Mouse (Mus musculus): ENCODE measurements around the gene Alox15. TPM values are rescaled to one million over a fixed set of nuclear protein-coding genes. Genes with fewer than 3 reads are reported as not detected.

Gene Alox15
- polyA plus RNA-seq, 1 experiment from 2014 or later, result not detected

DNA sequence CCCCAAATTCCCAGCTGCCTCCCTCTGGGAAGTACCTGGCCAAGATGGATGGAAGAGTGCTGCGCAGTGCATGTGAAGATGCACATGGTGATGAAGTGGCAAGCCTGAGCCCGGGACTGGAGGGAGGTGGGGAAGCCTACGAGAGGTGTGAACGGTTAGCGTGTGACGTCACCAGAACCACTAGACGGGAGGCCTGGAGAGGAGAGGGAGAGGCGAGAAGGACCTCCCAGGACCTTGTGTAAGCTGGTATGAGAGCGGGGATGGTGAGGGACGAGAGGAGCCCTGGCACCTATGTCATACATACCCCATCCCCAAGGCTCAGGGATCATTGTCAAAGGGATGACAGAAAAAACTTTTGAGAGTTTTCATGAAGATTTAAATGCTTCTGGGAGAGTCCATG lies 6.8 kb downstream of the Alox15 start:
- Histone ChIP-seq H3K36me3 (ENCODE audit: inconsistent target) (no peaks in the 10 kb centered on the region), H3K4me3 (ENCODE audit: inconsistent target) (no peak overlapping the region), H3K79me2 (ENCODE audit: inconsistent target) (no peaks in the 10 kb centered on the region), H3K27ac (no peak overlapping the region)
- 88% methylated on average over 9 of the region's 10 CpGs for WGBS (ENCODE audit: missing documents)

DNA sequence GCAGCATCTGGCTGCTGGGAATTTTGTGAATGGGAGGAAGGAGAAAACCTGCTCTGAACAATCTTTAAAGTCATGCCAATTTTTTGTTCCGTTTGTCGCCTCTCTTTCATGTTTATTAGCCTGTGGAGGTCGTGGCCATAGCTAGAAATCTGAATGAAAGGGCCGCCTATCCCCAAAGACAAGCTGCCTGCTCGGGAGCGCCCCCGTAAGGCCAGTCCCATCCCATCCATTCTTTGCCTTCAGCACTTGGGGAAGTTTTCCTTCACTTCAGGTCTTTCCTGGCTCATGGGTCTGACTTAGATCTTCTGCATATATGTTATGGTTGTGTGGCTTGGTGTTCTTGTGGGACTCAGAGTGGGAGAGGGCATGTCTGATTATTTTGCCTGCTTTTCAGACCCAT lies 12.3 kb downstream of the Alox15 start:
- H3K27ac ChIP-seq, result no peak overlapping the region
- no peaks in the 10 kb centered on the region for H3K79me2 ChIP-seq (ENCODE audit: inconsistent target)
- H3K36me3 ChIP-seq (ENCODE audit: inconsistent target), result no peaks in the 10 kb centered on the region
- WGBS (ENCODE audit: missing documents), result 69% methylated on average over 7 of the region's 7 CpGs
- no peak overlapping the region for H3K4me3 ChIP-seq (ENCODE audit: inconsistent target)

DNA sequence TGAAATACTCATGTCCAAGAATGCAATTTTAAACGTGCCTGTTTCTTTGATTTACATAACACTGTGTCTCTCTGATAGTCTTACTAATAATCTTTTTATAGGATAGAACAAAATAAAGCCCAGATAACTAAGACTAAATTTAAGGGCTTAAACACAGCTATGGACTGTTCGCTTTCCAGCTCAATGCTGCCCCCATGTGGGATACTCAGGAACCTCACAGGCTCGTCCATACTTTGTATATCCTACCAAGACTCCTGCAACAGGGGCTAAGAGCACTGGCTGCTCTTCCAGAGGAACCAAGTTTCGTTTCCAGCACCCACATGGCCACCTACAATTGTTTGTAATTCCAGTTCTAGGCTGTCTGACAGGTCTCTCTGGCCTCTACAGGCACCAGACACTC lies 17.4 kb downstream of the Alox15 start:
- 31% methylated on average over 4 of the region's 4 CpGs for WGBS (ENCODE audit: missing documents)
- H3K4me3 ChIP-seq (ENCODE audit: inconsistent target), result no peak overlapping the region
- no peak overlapping the region for H3K27ac ChIP-seq
- H3K36me3 ChIP-seq (ENCODE audit: inconsistent target), result no peaks in the 10 kb centered on the region
- H3K79me2 ChIP-seq (ENCODE audit: inconsistent target), result no peaks in the 10 kb centered on the region

DNA sequence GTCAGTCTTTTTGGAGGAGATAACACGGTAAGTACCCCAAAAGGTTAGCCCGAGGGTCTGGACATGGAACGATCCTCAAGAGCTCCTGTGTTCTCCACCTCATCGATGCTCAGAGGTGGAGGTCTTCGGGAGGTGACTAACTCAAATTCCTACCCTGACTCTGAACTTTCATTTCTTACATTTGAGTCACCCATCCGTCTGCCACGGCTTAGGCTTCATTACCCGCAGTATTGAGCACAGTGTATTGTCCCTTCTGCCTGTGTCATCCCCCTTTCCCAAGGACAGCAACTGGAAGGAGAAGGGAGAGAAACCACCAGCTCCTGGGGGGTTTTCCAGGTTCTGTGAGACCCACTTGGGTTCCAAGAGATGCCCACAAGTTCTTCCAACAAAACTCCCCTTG lies 27.1 kb downstream of the Alox15 start:
- Histone ChIP-seq H3K4me3 (ENCODE audit: inconsistent target) (no peak overlapping the region), H3K79me2 (ENCODE audit: inconsistent target) (no peaks in the 10 kb centered on the region), H3K27ac (no peak overlapping the region), H3K36me3 (ENCODE audit: inconsistent target) (no peaks in the 10 kb centered on the region)
- WGBS (ENCODE audit: missing documents), result 93% methylated on average over 8 of the region's 8 CpGs

GRCm38 (mm10) chr11:70322528-70322927 lies 29.3 kb downstream of the Alox15 start, which contains the start of gene Alox12e:
TSS of gene Alox12e (minus strand) at chr11:70322628.
- Histone ChIP-seq H3K4me3 (ENCODE audit: inconsistent target) (no peak within 1 kb of the TSS), H3K79me2 (ENCODE audit: inconsistent target) (no peaks in the 10 kb centered on the region), H3K36me3 (ENCODE audit: inconsistent target) (no peaks in the 10 kb centered on the region), H3K27ac (no peak within 1 kb of the TSS)
- WGBS (ENCODE audit: missing documents), result 36% methylated on average over 7 of the region's 7 CpGs

GRCm38 (mm10) chr11:70321664-70322063 lies 30.2 kb downstream of the Alox15 start:
- Histone ChIP-seq H3K36me3 (ENCODE audit: inconsistent target) (no peaks in the 10 kb centered on the region), H3K79me2 (ENCODE audit: inconsistent target) (no peaks in the 10 kb centered on the region), H3K4me3 (ENCODE audit: inconsistent target) (no peak overlapping the region), H3K27ac (no peak overlapping the region)
- 11% methylated on average over 15 of the region's 15 CpGs for WGBS (ENCODE audit: missing documents)

- no peak overlapping the region for H3K4me3 ChIP-seq (ENCODE audit: inconsistent target)
- H3K27ac ChIP-seq, result no peak overlapping the region
- H3K79me2 ChIP-seq (ENCODE audit: inconsistent target), result no peaks in the 10 kb centered on the region
- no peaks in the 10 kb centered on the region for H3K36me3 ChIP-seq (ENCODE audit: inconsistent target)
- 78% methylated on average over 12 of the region's 12 CpGs for WGBS (ENCODE audit: missing documents)
Observed at GRCm38 (mm10) chr11:70319614-70320013, 32.2 kb downstream of the Alox15 start.

DNA sequence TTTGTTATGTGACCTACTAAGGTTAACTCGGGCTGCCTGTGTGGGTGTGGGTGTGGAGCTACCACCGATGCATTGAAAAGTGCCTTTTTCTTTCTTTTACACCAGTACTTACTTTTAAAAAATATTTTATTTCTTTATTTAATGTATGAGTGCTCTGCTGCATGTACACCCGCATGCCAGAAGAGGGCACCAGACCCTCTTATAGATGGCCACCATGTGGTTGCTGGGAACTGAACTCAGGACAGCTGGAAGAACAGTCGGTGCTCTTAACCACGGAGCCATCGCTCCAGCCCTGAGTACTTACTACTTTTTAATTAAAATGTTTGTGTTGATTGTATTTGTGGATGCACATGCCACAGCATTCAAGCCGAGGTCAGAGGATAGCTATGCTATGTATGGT lies 38.0 kb downstream of the Alox15 start:
- no peak overlapping the region for H3K27ac ChIP-seq
- no peak overlapping the region for H3K4me3 ChIP-seq (ENCODE audit: inconsistent target)
- H3K79me2 ChIP-seq (ENCODE audit: inconsistent target), result no peaks in the 10 kb centered on the region
- no peaks in the 10 kb centered on the region for H3K36me3 ChIP-seq (ENCODE audit: inconsistent target)
- WGBS (ENCODE audit: missing documents), result 32% methylated on average over 7 of the region's 7 CpGs

DNA sequence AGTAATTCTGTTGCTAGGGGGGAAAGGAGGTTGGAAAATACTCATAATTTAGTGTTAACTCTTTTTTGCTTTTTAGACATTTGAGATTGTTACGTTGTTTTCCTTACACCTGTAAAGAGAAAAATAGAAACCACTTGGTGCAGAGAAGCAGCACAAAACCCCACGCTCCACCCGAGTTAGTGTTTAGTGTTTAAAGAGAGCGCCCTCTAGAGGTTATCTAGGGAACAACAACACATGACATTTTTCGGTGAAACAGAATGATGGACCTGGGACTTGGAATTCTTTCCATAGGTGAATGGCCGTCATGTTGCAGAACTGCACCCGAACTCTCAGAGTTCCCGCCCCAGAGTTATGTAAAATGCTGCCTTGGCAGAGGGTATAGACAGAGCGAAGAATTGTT lies 42.5 kb downstream of the Alox15 start:
- WGBS (ENCODE audit: missing documents), result 12% methylated on average over 9 of the region's 9 CpGs
- H3K36me3 ChIP-seq (ENCODE audit: inconsistent target), result no peaks in the 10 kb centered on the region
- H3K79me2 ChIP-seq (ENCODE audit: inconsistent target), result no peaks in the 10 kb centered on the region
- H3K4me3 ChIP-seq (ENCODE audit: inconsistent target), result no peak overlapping the region
- H3K27ac ChIP-seq, result no peak overlapping the region

- Histone ChIP-seq H3K4me3 (ENCODE audit: inconsistent target) (no peak overlapping the region), H3K79me2 (ENCODE audit: inconsistent target) (no peaks in the 10 kb centered on the region), H3K27ac (no peak overlapping the region), H3K36me3 (ENCODE audit: inconsistent target) (no peaks in the 10 kb centered on the region)
- WGBS (ENCODE audit: missing documents), result no CpG with 5 or more reads among the region's 2 CpGs
Observed at GRCm38 (mm10) chr11:70308296-70308695, 43.5 kb downstream of the Alox15 start.

- H3K79me2 ChIP-seq (ENCODE audit: inconsistent target), result no peaks in the 10 kb centered on the region
- no peak overlapping the region for H3K27ac ChIP-seq
- no peak overlapping the region for H3K4me3 ChIP-seq (ENCODE audit: inconsistent target)
- H3K36me3 ChIP-seq (ENCODE audit: inconsistent target), result no peaks in the 10 kb centered on the region
- WGBS (ENCODE audit: missing documents), result 2% methylated on average over 7 of the region's 7 CpGs
Observed at GRCm38 (mm10) chr11:70306159-70306558, 45.7 kb downstream of the Alox15 start.

DNA sequence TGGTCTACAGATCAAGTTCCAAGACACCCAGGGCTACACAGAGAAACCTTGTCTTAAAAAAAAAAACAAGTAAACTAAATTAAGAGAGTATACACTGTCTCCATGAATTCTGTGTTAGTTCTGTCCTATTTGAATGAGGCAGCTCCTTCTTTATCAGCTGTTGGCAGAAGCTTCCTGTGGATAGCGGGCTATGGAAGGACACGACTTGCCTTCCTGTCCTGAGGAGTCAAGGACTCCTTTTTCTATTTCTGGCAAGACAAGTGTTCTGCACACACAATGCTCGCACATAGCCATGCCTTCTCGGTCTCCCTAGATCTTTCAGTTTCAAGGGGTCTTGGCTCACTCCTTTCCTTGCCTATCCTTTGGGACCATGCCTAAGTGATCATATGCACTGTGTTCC lies 49.5 kb downstream of the Alox15 start:
- no peak overlapping the region for H3K27ac ChIP-seq
- H3K79me2 ChIP-seq (ENCODE audit: inconsistent target), result no peaks in the 10 kb centered on the region
- WGBS (ENCODE audit: missing documents), result 63% methylated on average over 4 of the region's 4 CpGs
- H3K4me3 ChIP-seq (ENCODE audit: inconsistent target), result no peak overlapping the region
- no peaks in the 10 kb centered on the region for H3K36me3 ChIP-seq (ENCODE audit: inconsistent target)

DNA sequence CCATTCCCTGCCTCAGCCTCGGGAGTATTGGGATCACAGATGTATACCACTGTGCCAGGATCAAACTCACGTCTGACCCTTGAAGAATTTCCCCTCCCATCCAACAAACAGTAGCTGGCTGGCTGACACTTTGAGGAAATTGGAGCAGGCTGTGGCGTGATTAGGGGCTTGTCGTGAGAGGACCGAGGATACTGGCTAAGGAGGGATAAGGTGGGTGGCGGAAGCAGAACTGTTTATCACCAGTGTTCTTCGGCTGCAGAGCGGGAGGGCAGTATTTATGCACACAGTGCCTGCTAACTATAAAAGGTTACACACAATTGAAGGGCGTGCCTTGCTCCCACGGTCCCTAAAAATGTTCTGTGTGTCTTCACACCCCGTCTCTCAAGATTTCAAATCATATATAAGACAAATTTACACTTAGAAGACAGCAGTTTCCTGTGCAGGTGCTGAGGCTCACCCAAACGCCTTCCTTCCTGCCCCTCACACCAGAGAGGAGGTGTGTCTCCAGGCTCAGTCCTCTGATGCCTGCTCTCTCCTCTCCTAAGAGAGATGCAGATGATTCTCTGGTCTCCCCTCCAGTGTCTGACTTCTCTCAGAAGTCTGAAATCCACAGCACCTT lies 53.9 kb downstream of the Alox15 start:
- Histone ChIP-seq H3K79me2 (ENCODE audit: inconsistent target) (no peaks in the 10 kb centered on the region), H3K4me3 (ENCODE audit: inconsistent target) (no peak overlapping the region), H3K36me3 (ENCODE audit: inconsistent target) (no peaks in the 10 kb centered on the region), H3K27ac (no peak overlapping the region)
- WGBS (ENCODE audit: missing documents), result 20% methylated on average over 12 of the region's 12 CpGs

- H3K27ac ChIP-seq, result no peak overlapping the region
- H3K4me3 ChIP-seq (ENCODE audit: inconsistent target), result no peak overlapping the region
- WGBS (ENCODE audit: missing documents), result 65% methylated on average over 4 of the region's 4 CpGs
- no peaks in the 10 kb centered on the region for H3K79me2 ChIP-seq (ENCODE audit: inconsistent target)
- H3K36me3 ChIP-seq (ENCODE audit: inconsistent target), result no peaks in the 10 kb centered on the region
Observed at GRCm38 (mm10) chr11:70297405-70297804, 54.4 kb downstream of the Alox15 start.

Data from macrophage (primary cell).